Mouse (Mus musculus) MEL (cell line): ENCODE measurements around the gene Utrn.

ENCODE experiments used
- CTCF ChIP-seq, 3 experiments: IDR thresholded peaks in 2 of 3; conservative IDR thresholded peaks in 1 of 3; 2 replicates each; pipeline ENCODE4 v1.5.1; 2011 to 2012; ENCODE audit warnings: low read length in 3 of 3, low read depth in 2 of 3, mild to moderate bottlenecking in 2 of 3, improper control_type of control experiment in 1 of 3, inconsistent platforms in 1 of 3, mixed read lengths in 1 of 3, moderate library complexity in 1 of 3; ENCODE audit not compliant: control insufficient read depth in 1 of 3, insufficient read depth in 1 of 3, poor library complexity in 1 of 3, severe bottlenecking in 1 of 3
- HCFC1 ChIP-seq: IDR thresholded peaks from 2 replicates; pipeline ENCODE4 v1.6.1; 2012; ENCODE audit warnings: low read depth, mild to moderate bottlenecking, inconsistent platforms, low read length, improper control_type of control experiment, moderate library complexity
- KAT2A ChIP-seq: conservative IDR thresholded peaks from 2 replicates; pipeline ENCODE4 v1.6.1; 2012; ENCODE audit warnings: low read depth, low read length, improper control_type of control experiment, inconsistent platforms
- POLR2A ChIP-seq, 2 experiments: IDR thresholded peaks; 2 replicates each; pipeline ENCODE4 v1.6.1; 2011 to 2012; ENCODE audit warnings: low read length in 2 of 2, mild to moderate bottlenecking in 2 of 2, control low read depth in 1 of 2, improper control_type of control experiment in 1 of 2, low read depth in 1 of 2, moderate library complexity in 1 of 2; ENCODE audit not compliant: control insufficient read depth in 1 of 2, insufficient read depth in 1 of 2, poor library complexity in 1 of 2
- POLR2AphosphoS2 ChIP-seq: IDR thresholded peaks from 2 replicates; pipeline ENCODE4 v1.6.1; 2011; ENCODE audit warnings: low read length, improper control_type of control experiment
- POLR2AphosphoS5 ChIP-seq: IDR thresholded peaks from 2 replicates; pipeline ENCODE4 v1.6.1; 2012; ENCODE audit warnings: low read depth, borderline replicate concordance, mild to moderate bottlenecking, inconsistent platforms, low read length, moderate library complexity, mixed read lengths
- UBTF ChIP-seq: IDR thresholded peaks from 2 replicates; pipeline ENCODE4 v1.6.1; 2012; ENCODE audit warnings: low read depth, mild to moderate bottlenecking, inconsistent platforms, low read length, improper control_type of control experiment, moderate library complexity, borderline replicate concordance; ENCODE audit not compliant: insufficient read depth

GRCm38 (mm10) chr10:12444122-12444521, 425.0 kb downstream of the Utrn start:
- TF ChIP-seq POLR2A (IDR thresholded peaks at IDR 0.05; ENCODE audit: control insufficient read depth in 1 of 2, insufficient read depth in 1 of 2, low read depth in 1 of 2, low read length in 2 of 2, poor library complexity in 1 of 2) (no peak), KAT2A (no peak), UBTF (no peak), HCFC1 (no peak), CTCF (IDR thresholded peaks at IDR 0.05 in 2 of 3, conservative IDR thresholded peaks at IDR 0.05 in 1 of 3; ENCODE audit: control insufficient read depth in 1 of 3, insufficient read depth in 1 of 3, low read depth in 2 of 3, low read length in 3 of 3, poor library complexity in 1 of 3, severe bottlenecking in 1 of 3) (no peak), POLR2AphosphoS2 (no peak), POLR2AphosphoS5 (no peak)
